Mouse (Mus musculus) hindbrain, postnatal 0 days (tissue): ENCODE measurements around the gene Tgm2. TPM values are rescaled to one million over a fixed set of nuclear protein-coding genes. Genes with fewer than 3 reads are reported as not detected.

ENCODE experiments used
- ATAC-seq: fragments of 200-750 bp; cut with Nextera tagmentation; 2 replicates; pipeline ENCODE4 v1.8.0; 2017; ENCODE audit warnings: mild to moderate bottlenecking, moderate TSS enrichment, moderate library complexity
- DNase-seq: peaks from one replicate; pipeline ENCODE4 v3.0.0-alpha.2; 2015; ENCODE audit warnings: low spot score
- H3K27ac ChIP-seq: fragments of 300-500 bp; sonication (generic); 2 replicates; pipeline ENCODE4 v1.5.1; 2014; ENCODE audit warnings: mild to moderate bottlenecking
- H3K27me3 ChIP-seq: fragments of 300-500 bp; sonication (generic); 2 replicates; pipeline ENCODE4 v1.6.1; 2014; ENCODE audit warnings: low read length, mixed read lengths; ENCODE audit not compliant: insufficient read depth
- H3K36me3 ChIP-seq: fragments of 300-500 bp; sonication (generic); 2 replicates; pipeline ENCODE4 v1.6.1; 2014; ENCODE audit warnings: low read length, mixed read lengths; ENCODE audit not compliant: insufficient read depth
- H3K4me1 ChIP-seq: fragments of 300-500 bp; sonication (generic); 2 replicates; pipeline ENCODE4 v1.6.1; 2014; ENCODE audit warnings: antibody characterized with exemption, low read length, mixed read lengths; ENCODE audit not compliant: insufficient read depth
- H3K4me2 ChIP-seq: fragments of 300-500 bp; sonication (generic); 2 replicates; pipeline ENCODE4 v1.6.1; 2014; ENCODE audit warnings: low read depth, mild to moderate bottlenecking, low read length, moderate library complexity, mixed read lengths
- H3K4me3 ChIP-seq: fragments of 300-500 bp; sonication (generic); 2 replicates; pipeline ENCODE4 v1.5.1; 2014; ENCODE audit warnings: low read length
- H3K9ac ChIP-seq: fragments of 300-500 bp; sonication (generic); replicated peaks from 2 replicates; pipeline ENCODE4 v1.6.1; 2014; ENCODE audit warnings: mild to moderate bottlenecking, low read length, moderate library complexity, mixed read lengths
- H3K9me3 ChIP-seq: fragments of 300-500 bp; sonication (generic); 2 replicates; pipeline ENCODE4 v1.6.1; 2016; ENCODE audit warnings: low read length, mixed read lengths
- CTCF ChIP-seq: IDR thresholded peaks from 2 replicates; pipeline ENCODE4 v1.5.1; 2016; ENCODE audit warnings: antibody characterized with exemption, control low read depth, low read depth
- WGBS: fragments of 180-500 bp; shearing (Covaris S2); extraction: QIAGEN DNeasy Blood & Tissue Kit; methylation state at CpG from one replicate; pipeline ENCODE4 v1.1.7; 2014; 5-methylcytosine and 5-hydroxymethylcytosine counted together
- polyA plus RNA-seq: library from polyadenylated mRNA; unstranded; fragments of >200 nt; fragmentation: Nextera tagmentation; extraction: Ambion mirVana; gene quantifications from 2 replicates; pipeline ENCODE4 v1.2.1, GENCODE M21; 2015
- total RNA-seq: library from RNA; depleted of rRNA; stranded (reverse); fragments of >200 nt; gene quantifications from 2 replicates; pipeline ENCODE4 v1.2.3, GENCODE M21; 2014; rRNA removed

The Tgm2 gene
- total and polyA plus RNA-seq, 2 experiments from 2014 or later, result 7.1 to 14.4 TPM

- peaks cover 22% of the 10 kb centered on the region; the same call in 1 of the 2 replicates for H3K36me3 ChIP-seq
- ATAC-seq (no peak), DNase-seq (no peak)
- no peaks in the 10 kb centered on the region for H3K9me3 ChIP-seq
- no peak for TF ChIP-seq CTCF
- no peak overlapping the region for H3K4me3 ChIP-seq
- H3K4me1 ChIP-seq, result no peaks in the 10 kb centered on the region
- H3K4me2 ChIP-seq, result no peak overlapping the region
- H3K9ac ChIP-seq, result no peak overlapping the region
- no peaks in the 10 kb centered on the region for H3K27me3 ChIP-seq
- H3K27ac ChIP-seq, result no peak overlapping the region
Observed at GRCm38 (mm10) chr2:158068444-158068971, 77.7 kb downstream of the Tgm2 start.

- Histone ChIP-seq H3K9me3 (no peaks in the 10 kb centered on the region), H3K4me1 (no peaks in the 10 kb centered on the region), H3K27ac (no peak overlapping the region), H3K36me3 (0 out of 2 replicates have a peak, but pooled peaks cover 16% of the 10 kb centered on the region), H3K27me3 (no peaks in the 10 kb centered on the region), H3K4me3 (no peak overlapping the region), H3K4me2 (no peak overlapping the region), H3K9ac (no peak overlapping the region)
- no peak for DNase-seq
- TF ChIP-seq CTCF, result no peak
- no peak for ATAC-seq
- 93% methylated on average over 5 of the region's 5 CpGs for WGBS
Observed at GRCm38 (mm10) chr2:158067260-158067824, 78.9 kb downstream of the Tgm2 start.

GRCm38 (mm10) chr2:158066456-158066855, 79.8 kb downstream of the Tgm2 start:
- Histone ChIP-seq H3K27ac (no peak overlapping the region), H3K36me3 (peaks cover 10% of the 10 kb centered on the region; the same call in 1 of the 2 replicates), H3K27me3 (no peaks in the 10 kb centered on the region), H3K4me2 (no peak overlapping the region), H3K4me1 (no peaks in the 10 kb centered on the region), H3K9me3 (no peaks in the 10 kb centered on the region), H3K4me3 (no peak overlapping the region), H3K9ac (no peak overlapping the region)
- TF ChIP-seq CTCF, result no peak
- no peak for ATAC-seq
- DNase-seq, result no peak

Other genes starting within 250 kb of the Tgm2 start
- 318 and 326 TPM in 2 replicates for gene Vstm2l, start 231.8 kb downstream of the Tgm2 start, total RNA-seq
- gene Vstm2l, start 231.8 kb downstream of the Tgm2 start, polyA plus RNA-seq, result 46.4 TPM in 2 replicates
- 18.2 and 19.4 TPM in 2 replicates for gene Tti1, start 118.0 kb downstream of the Tgm2 start, total RNA-seq
- gene Tti1, start 118.0 kb downstream of the Tgm2 start, polyA plus RNA-seq, result 9.5 and 10.3 TPM in 2 replicates
- 26.3 and 31.3 TPM in 2 replicates for gene Rprd1b, start 117.9 kb downstream of the Tgm2 start, total RNA-seq
- 19.8 and 20.4 TPM in 2 replicates for gene Rprd1b, start 117.9 kb downstream of the Tgm2 start, polyA plus RNA-seq
- gene D630003M21Rik, start 82.8 kb upstream of the Tgm2 start, total RNA-seq, result 6.0 and 7.8 TPM in 2 replicates
- 1.8 and 2.3 TPM in 2 replicates for gene D630003M21Rik, start 82.8 kb upstream of the Tgm2 start, polyA plus RNA-seq
- gene Bpi, start 111.7 kb upstream of the Tgm2 start, total RNA-seq, result not detected in 2 replicates
- not detected in 2 replicates for gene Bpi, start 111.7 kb upstream of the Tgm2 start, polyA plus RNA-seq
- 6.0 and 10.4 TPM in 2 replicates for gene Lbp, start 160.1 kb upstream of the Tgm2 start, total RNA-seq
- 10.3 and 13.2 TPM in 2 replicates for gene Lbp, start 160.1 kb upstream of the Tgm2 start, polyA plus RNA-seq
- gene Snhg11, start 229.2 kb upstream of the Tgm2 start, total RNA-seq, result 134 and 169 TPM in 2 replicates
- 521 and 663 TPM in 2 replicates for gene Snhg11, start 229.2 kb upstream of the Tgm2 start, polyA plus RNA-seq